Mouse (Mus musculus): ENCODE measurements around the gene Pofut2.

Pofut2 gene

DNA sequence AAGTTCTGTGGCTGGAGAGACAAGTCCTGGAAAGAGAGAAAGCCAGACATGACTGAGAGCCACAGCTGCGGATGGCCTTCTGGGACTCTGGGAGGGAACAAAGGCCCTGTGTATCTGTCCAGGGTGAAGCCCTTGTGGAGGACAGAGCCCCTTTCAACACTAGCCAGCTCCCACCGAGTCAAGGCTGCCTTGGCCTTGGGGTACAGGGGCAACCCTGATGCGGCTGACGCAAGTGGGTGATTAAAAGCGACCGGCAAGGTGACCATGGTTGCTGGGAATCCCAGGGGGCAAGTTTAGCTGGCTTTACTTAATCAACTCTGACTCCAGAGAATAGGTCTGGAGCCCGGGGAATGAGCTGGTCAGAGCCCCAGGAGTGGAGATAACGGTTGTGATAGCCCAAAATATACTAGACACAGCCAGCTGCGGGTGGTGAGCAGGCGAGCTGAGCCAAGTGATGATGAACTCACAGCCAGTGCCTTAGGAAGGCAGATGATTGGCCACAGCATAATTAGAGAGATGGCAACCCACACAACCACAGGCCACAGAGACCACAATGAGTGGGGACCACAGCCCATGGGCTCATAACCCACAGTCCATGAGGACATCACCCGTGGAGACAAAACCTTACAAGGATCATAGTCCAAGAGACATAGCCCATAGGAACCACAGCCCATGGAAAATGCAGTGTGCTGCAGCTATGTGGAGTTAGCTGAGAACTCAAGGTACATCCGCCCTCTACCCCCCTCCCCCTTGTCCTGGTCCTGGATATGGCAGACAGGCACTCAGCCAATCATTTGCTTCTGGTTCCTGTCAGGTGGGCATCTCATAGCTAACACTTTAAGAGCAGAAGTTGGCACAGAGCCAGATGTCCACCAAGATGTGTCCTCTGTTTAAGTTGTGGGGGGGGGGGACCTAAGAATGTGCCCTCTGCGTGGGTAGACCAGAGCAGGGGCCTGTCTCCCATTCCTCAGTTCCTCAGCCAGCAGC is 29.1 kb upstream of the Pofut2 start:
- in situ Hi-C loops (cut with MboI; ENCODE audit: low sequenced_read_pairs) = no loop called here

DNA sequence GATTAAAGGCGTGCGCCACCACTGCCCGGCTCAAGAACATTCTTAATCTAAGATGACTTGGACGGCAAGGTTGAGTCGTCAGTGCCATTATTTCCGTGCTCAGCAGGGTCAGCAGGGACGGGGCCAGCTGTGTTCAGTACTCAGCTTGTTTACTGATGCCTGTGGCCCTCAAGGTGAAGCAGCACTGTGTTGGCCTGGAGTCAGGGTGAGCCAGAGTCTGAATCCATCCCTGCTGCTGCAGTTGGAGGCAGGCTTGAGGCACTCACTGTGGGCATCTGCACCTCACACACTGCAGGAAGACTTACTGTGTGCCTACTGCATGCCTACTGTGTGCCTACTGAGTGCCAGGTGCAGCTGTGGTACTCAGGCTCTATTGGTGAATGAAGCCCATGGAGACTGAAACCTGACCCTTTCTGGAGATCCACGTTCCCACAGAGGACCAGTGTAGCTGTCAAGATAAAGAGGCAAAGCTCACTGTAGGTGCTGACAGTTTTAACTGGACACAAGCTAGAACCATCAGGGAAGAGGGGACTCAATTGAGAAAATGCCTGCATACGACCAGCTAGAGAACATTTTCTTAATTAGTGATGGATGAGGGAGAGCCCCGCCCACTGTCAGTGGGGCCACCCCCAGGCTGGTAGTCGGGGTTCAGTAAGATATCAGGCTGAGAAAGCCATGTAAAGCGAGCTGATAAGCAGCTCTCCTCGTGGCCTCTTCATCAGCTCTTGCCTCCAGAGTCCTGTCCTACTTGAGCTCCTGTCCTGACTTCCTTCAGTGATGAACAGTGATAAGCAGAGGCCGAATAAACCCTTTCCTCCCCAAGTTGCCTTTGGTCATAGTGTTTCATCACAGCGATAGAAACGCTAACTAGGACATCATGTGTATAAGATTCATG is 26.9 kb upstream of the Pofut2 start:
- in situ Hi-C loops (cut with MboI; ENCODE audit: low sequenced_read_pairs) = no loop called here

DNA sequence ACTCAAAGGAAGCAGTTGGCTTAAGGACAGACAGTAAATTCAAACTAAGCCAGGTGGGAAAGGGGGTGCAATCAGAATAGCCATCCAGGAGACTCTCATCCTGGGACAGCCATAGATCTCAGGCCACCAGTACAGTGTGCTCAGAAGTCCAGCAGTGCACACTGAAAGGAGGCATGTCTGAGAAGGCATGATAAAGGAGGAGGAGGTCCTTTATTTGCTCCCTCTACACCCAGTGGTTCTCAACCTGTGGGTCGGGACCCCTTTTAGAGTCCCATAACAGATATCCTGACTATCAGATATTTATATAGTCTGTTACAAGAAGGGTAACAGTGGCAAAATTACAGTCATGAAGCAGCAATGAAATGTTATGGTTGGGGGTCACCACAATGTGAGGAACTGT is 25.8 kb upstream of the Pofut2 start:
- in situ Hi-C loops (cut with MboI; ENCODE audit: low sequenced_read_pairs) = no loop called here

DNA sequence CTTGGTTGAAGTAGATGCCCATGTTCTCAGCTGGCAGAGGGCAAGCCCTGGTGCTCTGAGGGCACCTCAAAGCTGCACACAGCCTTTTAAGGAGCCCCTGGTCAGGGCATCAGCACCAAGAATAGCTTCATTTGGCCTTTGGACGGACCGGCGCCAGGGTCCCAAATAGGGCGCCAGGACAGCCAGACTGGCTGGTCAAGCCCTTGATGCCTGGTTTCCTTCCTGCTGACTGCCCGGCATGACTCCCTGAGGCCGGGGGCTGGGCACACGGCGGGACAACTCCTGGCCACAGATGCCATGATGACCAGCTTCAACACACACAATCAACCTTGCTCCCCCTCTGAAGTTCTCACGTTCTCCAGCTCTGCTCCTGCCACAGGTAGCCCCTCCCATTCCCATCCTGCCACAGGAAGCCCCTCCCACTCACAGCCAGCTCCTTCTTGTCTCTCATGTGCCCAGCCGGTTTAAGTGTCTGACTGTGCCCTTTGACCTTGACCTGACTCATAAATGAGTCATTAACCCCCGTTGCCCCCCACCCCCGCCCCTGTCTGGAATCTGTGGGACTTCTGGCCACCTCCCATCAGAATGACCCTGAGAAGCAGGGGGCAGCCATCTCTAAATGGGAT is 23.9 kb upstream of the Pofut2 start:
- in situ Hi-C loops (cut with MboI; ENCODE audit: low sequenced_read_pairs) = no loop called here

DNA sequence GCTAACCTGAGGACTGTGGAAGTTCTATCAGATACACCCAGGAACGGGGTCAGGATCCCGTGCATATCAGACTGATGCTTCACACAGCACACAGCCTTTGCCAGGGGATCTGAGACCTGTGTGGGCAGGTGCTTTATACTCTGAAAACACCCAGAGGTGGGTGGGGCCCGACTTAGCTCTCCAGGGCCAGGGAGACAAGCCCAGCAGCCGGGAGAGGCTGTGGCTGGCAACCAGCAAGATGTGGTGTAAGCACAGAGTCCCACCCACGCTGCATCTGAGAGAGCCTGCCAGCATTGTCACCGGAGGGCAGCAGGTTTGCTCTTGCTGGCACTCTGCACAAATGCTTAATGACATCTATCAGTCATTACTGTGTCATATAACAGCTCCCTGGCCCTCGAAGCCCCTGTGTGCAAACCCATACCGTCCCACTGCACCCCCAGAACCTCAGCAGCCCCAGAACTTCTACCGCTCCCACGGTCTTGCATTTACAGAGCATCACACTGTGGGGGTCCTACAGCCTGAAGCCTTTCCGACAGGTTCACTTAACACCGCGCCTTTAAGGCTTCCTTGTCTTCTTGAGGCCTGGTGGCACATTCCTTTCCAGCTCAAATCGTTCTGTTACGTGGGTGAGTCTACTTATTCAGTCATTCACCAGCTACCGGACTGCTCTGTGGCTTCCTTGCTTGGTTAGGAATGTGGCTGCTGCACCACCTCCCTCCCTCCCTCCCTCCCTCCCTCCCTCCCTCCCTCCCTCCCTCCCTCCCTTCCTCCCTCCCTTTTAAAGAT is 21.0 kb upstream of the Pofut2 start:
- in situ Hi-C loops (cut with MboI; ENCODE audit: low sequenced_read_pairs) = no loop called here

DNA sequence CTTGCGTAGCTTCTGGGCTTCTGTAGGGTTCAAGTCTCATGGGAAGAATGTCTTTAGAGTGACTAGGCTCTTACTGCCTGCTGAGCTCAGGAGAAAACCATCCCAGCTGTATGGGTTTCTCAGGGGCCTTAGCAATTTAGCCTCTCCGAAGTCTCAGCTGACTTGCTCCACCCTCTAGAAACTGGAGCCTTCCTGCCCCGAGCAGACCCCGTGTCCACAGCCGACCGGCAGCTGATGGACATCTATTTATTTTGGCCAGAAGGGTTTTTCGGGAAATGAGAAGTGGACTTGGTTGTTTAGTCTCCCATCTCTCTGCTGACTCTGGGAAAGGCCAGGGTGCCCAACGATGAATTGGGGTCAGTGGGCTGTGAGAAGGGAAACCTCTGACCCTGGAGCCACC is 18.3 kb upstream of the Pofut2 start:
- in situ Hi-C loops (cut with MboI; ENCODE audit: low sequenced_read_pairs) = no loop called here

DNA sequence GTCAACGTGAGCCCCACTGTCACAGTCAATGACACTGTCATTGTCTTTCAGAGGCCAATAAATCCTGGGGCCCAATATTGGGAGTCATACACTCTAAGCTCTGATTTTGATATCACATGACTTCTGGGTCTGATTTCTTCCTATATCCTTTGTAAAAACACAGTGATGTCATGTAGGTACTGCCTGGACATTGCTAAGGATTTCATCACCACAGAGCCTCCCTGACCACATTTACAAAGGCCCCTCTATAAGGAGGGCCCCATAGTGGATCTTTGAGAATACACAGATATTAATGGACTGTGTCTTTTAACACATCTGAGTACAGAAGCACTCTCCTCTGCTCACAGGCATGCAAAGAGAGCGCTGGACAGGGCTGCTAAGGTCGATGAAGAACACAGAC is 16.6 kb upstream of the Pofut2 start:
- in situ Hi-C loops (cut with MboI; ENCODE audit: low sequenced_read_pairs) = no loop called here

DNA sequence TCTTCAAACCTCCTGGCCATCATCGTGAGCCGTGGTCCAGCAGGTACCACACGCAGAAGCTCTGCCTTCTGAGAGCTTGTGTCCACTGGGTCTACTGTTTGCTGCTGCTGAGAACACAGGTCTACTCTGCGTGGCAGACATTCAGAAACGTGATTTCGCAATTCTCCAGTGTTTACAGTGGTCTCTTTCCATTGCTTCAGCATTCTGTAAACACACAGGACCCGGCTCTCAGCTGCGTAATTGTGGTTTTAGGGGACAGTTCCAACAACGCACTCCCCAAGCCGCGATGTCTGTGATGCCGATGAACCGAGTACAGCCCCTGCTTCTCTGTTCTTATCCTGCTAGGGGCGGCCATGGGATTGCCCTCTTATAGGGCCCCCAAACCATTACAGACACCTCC is 16.1 kb upstream of the Pofut2 start:
- in situ Hi-C loops (cut with MboI; ENCODE audit: low sequenced_read_pairs) = no loop called here

DNA sequence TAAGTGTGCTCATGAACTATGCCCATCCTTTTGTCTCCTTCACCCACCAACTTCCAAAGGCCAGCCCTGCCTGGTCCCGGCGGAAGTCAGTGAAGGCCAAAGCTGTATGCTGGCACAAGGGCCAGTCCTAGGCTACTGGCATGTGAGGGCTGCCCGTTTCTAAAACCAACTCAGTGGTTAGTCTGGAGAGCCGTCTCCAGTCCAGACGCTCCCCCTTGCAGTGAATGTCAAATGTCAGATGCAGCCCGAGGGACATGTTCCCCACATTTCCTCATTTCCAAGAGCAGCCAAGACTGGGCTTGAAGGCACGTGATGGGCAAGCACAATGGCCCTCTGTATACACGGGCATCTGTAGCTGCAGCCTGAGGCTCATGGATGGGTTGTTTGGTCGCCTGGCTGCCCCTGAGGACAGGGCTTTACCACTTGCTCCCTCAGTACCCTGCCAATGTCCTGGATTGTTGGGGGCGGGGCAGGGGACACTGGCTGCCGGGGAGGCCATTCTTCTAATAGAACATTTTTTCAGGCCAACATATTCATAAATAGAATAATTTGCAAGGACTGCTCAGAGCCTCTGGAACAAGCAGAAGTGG is 15.4 kb upstream of the Pofut2 start:
- in situ Hi-C loops (cut with MboI; ENCODE audit: low sequenced_read_pairs) = no loop called here

DNA sequence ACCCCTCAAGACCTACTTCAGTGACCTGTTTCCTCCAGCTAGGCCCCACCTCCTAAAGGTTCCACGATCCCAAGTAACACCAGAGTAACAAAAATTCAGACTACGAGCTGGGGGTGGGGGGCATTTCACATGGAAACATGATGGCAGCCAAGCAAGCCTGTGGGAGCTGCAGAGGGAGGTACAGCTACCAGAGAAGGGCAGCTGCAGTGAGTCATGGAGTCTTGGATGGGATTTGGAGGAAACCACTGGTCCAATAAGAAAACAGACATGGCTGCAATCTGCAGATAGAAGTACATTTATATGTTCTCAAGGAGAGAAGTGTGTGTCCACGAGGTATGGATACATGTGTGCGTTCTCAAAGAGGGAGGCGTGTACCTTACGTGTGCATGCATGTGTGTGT is 14.2 kb upstream of the Pofut2 start:
- in situ Hi-C loops (cut with MboI; ENCODE audit: low sequenced_read_pairs) = no loop called here

DNA sequence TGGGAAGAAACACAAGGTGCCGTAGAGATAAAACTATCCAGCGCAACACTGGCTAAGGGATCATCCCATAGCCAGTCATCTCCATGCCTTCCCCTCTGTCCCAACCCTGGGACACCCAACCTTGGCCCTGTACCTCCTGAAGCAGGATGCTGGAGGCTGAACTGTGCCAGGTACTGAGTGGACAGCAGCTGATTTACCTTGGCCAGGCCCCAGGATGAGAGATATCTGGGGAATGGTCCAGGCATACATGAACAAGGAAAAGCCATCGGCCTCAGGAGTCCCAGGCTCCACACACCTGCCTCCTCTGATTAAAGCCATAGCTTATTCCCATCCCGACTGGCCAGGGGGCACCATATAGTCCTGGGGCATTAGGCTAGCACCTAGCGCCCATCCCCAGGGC is 12.0 kb upstream of the Pofut2 start:
- in situ Hi-C loops (cut with MboI; ENCODE audit: low sequenced_read_pairs) = no loop called here

DNA sequence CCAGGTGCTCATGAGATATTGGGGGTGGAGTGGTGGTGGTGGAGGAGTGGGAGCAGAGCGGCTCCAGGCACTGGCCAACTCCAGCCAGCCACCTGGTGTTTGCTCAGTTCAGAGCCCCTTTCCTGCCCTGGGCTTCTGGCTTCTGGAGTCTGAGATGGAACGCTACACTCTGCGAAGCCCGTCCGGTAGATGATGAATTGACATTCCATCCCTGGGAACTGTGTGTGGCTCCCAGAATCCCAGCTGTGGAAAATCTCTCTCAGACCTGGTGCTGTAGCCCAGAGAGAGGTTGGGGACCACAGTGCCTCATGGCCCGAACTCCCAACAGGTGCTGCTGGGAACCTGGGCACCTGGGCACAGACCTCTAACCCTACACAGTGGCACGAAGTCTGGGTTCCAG is 11.3 kb upstream of the Pofut2 start:
- in situ Hi-C loops (cut with MboI; ENCODE audit: low sequenced_read_pairs) = no loop called here

DNA sequence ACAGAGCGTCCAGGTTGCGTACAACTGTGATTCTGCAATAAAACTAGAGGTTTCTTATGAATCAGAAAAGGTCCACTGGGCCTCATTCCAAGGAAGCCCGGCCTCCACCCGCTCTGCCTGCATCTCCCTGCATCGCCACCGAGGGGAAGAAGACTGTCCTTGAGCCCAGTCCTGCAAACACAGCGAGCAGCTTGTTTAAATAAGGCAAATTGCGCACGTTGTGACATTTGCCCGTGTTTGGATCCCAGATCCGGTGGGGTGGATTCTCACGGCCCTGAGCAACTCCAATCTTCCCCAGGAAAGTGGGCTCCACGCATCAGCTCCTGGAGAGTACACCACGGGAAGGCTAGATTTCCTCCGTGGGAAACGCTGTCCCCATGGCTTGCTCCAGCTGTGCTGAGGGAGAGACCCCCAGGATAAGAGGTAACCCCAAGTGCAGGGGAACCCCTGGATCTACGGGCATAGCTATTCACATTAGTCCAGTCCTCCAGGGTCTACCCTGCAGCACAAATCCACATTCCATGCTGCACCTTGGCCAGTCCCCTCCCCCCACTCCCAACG is 7.7 kb upstream of the Pofut2 start:
- in situ Hi-C loops (cut with MboI; ENCODE audit: low sequenced_read_pairs) = loop anchor here (10.0 kb wide), 1 partner anchor 117 kb away; no protein-coding TSS in a partner anchor

DNA sequence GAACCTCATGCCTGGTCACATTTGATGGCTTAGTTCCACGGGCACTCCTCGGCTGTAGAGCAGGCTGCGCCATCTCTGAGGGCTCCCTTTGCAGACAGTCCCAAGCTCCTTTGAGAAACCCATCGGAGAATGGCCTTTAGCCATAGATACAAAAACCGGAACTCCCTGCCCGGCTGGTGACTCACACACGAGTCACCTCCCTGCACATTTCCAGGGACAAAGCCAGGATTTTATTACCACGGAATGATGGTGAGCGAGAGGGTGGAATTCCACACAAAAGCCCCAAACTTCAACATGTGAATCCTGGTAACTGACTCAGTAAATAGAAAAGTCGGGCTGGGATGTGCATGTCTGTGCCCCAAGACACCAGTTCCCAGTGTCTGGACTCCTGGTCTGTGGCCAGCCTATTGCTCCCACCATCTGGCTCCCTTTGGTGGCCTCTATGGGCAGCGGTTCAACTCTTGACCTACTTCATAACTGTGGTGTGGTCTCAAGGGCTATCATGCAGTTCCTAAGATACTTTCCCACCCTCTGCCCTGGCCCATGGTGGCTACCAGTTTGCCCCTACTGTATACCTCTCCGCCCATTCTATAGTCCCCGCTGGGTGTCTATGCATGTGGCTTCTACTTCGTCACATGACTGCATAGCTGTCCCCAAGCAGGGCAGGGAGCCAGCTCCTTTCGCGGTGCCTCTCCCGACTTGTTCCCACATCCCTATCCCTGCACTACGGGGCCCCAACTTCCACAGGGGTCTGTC is 7.1 kb upstream of the Pofut2 start:
- in situ Hi-C loops (cut with MboI; ENCODE audit: low sequenced_read_pairs) = loop anchor here (10.0 kb wide), 1 partner anchor 117 kb away; no protein-coding TSS in a partner anchor

DNA sequence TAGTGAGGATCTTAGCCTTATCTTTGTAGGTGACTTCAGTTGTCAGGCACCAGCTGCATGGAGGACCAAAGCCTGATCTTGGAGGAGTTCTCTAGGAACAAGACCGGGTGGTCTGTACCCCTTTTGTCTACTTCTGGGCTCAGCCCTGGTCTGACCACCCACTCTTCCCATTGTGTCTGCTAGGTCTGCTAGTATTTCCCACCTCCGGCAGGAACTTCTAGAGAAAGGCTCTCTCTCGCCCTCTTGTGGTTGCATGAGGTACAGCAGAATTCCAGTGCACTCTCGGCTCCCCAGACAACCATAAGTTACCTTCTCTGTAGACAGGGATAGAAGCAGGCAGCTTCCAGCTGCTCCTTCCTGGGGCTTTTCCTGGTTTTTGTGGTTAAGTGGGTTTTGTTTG is 6.2 kb upstream of the Pofut2 start:
- in situ Hi-C loops (cut with MboI; ENCODE audit: low sequenced_read_pairs) = loop anchor here (10.0 kb wide), 1 partner anchor 118 kb away; no protein-coding TSS in a partner anchor

DNA sequence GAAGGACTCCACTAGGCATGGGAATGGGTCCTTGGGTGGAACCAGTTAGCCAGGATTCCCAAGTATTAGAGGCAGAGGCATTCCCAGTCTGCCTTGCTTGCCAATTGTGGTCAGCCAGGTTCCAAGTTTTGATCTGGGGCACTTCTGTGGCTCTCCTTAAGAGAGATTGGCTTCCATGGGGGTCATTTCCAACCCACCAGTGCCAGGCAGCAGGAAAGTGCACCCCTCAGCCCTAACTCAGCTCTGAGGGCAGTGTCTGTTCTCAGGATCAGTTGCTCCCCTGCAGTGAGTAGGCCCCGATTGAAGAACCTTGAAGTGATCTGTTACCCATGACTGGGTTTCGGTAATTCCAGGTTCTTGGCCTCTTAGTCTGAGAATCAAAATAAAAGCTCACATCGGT is 3.8 kb upstream of the Pofut2 start:
- in situ Hi-C loops (cut with MboI; ENCODE audit: low sequenced_read_pairs) = loop anchor here (10.0 kb wide), 1 partner anchor 120 kb away; no protein-coding TSS in a partner anchor

DNA sequence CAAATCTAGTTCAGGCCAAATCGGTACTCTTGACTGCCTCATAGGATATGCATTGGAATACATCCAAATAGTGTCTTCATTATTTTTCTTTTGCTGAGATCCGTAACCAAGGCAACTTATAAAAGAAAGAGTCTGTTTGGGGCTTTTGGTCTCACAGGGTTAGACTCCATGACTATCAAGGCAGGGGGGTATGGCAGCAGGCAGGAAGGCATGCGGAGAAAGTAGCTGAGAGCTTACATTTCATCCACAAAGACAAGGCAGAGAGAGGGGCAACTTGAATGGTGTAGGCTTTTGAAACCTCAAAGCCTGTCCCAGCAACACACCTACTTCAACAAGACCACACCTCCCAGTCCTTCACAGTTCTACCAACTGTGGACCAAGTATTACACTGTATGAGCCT is 3.3 kb upstream of the Pofut2 start:
- in situ Hi-C loops (cut with MboI; ENCODE audit: low sequenced_read_pairs) = loop anchor here (10.0 kb wide), 1 partner anchor 121 kb away; no protein-coding TSS in a partner anchor

DNA sequence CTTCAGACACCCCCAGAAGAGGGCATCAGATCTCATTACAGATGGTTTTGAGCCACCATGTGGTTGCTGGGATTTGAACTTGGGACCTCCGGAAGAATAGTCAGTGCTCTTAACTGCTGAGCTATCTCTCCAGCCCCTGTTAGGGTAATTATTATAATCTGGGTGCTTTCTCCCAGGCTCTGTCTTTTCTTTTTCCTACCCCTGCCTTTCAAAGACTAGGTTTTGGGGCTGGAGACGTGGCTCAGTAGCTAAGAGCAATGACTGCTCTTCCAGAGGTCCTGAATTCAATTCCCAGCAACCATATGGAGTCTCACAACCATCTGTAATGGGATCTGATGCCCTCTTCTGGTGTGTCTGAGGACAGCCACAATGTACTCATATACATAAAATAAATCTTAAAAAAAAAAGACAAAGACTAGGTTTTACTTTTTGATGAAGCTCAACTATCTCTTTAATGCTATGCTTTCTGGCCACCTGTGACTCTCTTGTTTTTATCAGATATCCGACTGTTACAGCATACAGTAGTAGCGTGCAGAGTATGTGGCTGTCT is 902 bp upstream of the Pofut2 start:
- in situ Hi-C loops (cut with MboI; ENCODE audit: low sequenced_read_pairs) = loop anchor here (10.0 kb wide), 1 partner anchor 123 kb away; no protein-coding TSS in a partner anchor

Measured in CH12F3 (cell line).